In the genomic region with DNA sequence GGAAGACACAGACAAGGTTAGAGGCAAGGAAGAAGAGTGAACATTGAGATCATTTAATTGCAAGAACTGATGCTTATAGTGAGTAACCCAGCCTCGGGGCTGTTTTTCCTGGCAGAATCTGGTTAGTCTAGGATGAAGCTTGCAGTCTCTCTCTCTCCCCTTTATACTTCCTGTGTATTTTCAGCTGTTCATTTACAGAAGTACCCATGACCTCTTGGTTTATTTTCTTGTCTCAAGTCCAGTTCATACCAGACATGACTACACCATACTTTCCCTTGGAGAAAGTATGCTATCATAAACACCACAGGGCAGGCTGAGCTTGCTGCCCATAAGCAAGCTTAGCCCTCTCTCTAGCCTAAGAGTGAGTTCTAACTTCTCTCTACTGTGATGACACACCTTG, we compare ENCODE assay signal across 13 mouse cellular contexts. TPM values are rescaled to one million over a fixed set of nuclear protein-coding genes. Genes with fewer than 3 reads are reported as not detected.
DNase-seq lines count a peak whose midpoint lies in the region; ATAC-seq and TF ChIP-seq lines count a peak whose summit lies in the region.
"Had no signal": no experiment of that assay in that cellular context is flagged by ENCODE, and none has a peak within 500 bp of the region (broad histone marks: within the 10 kb centered on the region; RNA-seq: fewer than 3 reads in every experiment).

No protein-coding gene starts in this region.

- TF ChIP-seq POLR2A in thymus, adult 2 months (IDR thresholded peaks at IDR 0.05; ENCODE audit: control insufficient read depth, extremely low read depth, insufficient read depth, low read length, poor library complexity): no peak

- no peaks in the 10 kb centered on the region for H3K27me3 ChIP-seq in lung, embryonic 14.5 days (ENCODE audit: insufficient read depth, low read length)
- H3K27me3 ChIP-seq in limb, embryonic 15.5 days: no peaks in the 10 kb centered on the region
- no peaks in the 10 kb centered on the region for H3K27me3 ChIP-seq in thymus, adult 2 months (ENCODE audit: control insufficient read depth, insufficient read depth, low read length)
- H3K27me3 ChIP-seq: forebrain, embryonic 12.5 days; limb, embryonic 13.5 days; megakaryocyte, embryonic 14.5 days had no signal

- H3K4me3 ChIP-seq in lung, embryonic 14.5 days (ENCODE audit: low read depth, low read length): no peak overlapping the region
- no peak overlapping the region for H3K4me3 ChIP-seq in limb, embryonic 15.5 days
- no peak overlapping the region for H3K4me3 ChIP-seq in thymus, adult 2 months (ENCODE audit: control insufficient read depth, insufficient read depth, low read length)
- H3K4me3 ChIP-seq: forebrain, embryonic 12.5 days; limb, embryonic 13.5 days; megakaryocyte, embryonic 14.5 days had no signal

- no peak overlapping the region for H3K9ac ChIP-seq in lung, embryonic 14.5 days
- no peak overlapping the region for H3K9ac ChIP-seq in limb, embryonic 15.5 days
- H3K9ac ChIP-seq: forebrain, embryonic 12.5 days; limb, embryonic 13.5 days had no signal

- H3K36me3 ChIP-seq in lung, embryonic 14.5 days (ENCODE audit: insufficient read depth): no peaks in the 10 kb centered on the region
- H3K36me3 ChIP-seq in limb, embryonic 15.5 days: no peaks in the 10 kb centered on the region
- no peaks in the 10 kb centered on the region for H3K36me3 ChIP-seq in thymus, adult 2 months (ENCODE audit: control insufficient read depth, insufficient read depth, low read length)
- H3K36me3 ChIP-seq: forebrain, embryonic 12.5 days; limb, embryonic 13.5 days had no signal

- TF ChIP-seq CTCF in lung, embryonic 14.5 days (IDR thresholded peaks at IDR 0.05; ENCODE audit: low read depth): no peak
- TF ChIP-seq CTCF in thymus, adult 2 months (IDR thresholded peaks at IDR 0.05; ENCODE audit: borderline replicate concordance, control insufficient read depth, extremely low read depth, insufficient read depth, low read length, poor library complexity): no peak

- H3K4me2 ChIP-seq in lung, embryonic 14.5 days: no peak overlapping the region
- H3K4me2 ChIP-seq in limb, embryonic 15.5 days: no peak overlapping the region
- H3K4me2 ChIP-seq: forebrain, embryonic 12.5 days; limb, embryonic 13.5 days had no signal

- 27% methylated on average over 1 of the region's 1 CpGs for WGBS in lung, embryonic 14.5 days
- WGBS in limb, embryonic 15.5 days: 45% methylated on average over 1 of the region's 1 CpGs
- WGBS in thymus, adult 2 months: 83% methylated on average over 1 of the region's 1 CpGs

- DNase-seq in embryo, embryonic 10.5 days (ENCODE audit: low spot score): peak; percentile 10
- no peak for DNase-seq in embryo, embryonic 10 days (ENCODE audit: low spot score)
- peak; percentile 37 for DNase-seq in lung, embryonic 14.5 days
- no peak for DNase-seq in lung, postnatal 36 days
- peak; percentile 8 for DNase-seq in fat pad, adult 2 months (ENCODE audit: extremely low read depth, low read depth, low spot score)
- no peak for DNase-seq in spleen, postnatal 4 days (ENCODE audit: low spot score in 2 of 2)
- no peak for DNase-seq in thymus, adult 2 months
- DNase-seq: cerebellum, adult 11-12 months; heart, postnatal 4 days had no signal

- no peaks in the 10 kb centered on the region for H3K9me3 ChIP-seq in lung, embryonic 14.5 days (ENCODE audit: low read depth, low read length)
- H3K9me3 ChIP-seq in limb, embryonic 15.5 days: no peaks in the 10 kb centered on the region
- H3K9me3 ChIP-seq: forebrain, embryonic 12.5 days; limb, embryonic 13.5 days had no signal

- H3K27ac ChIP-seq in lung, embryonic 14.5 days (ENCODE audit: low read depth): peak overlapping the region; percentile 37; the same call in 1 of the 2 replicates
- peak overlapping the region; percentile 63 for H3K27ac ChIP-seq in limb, embryonic 15.5 days
- no peak overlapping the region for H3K27ac ChIP-seq in thymus, adult 2 months (ENCODE audit: control insufficient read depth, insufficient read depth, low read length)
- H3K27ac ChIP-seq: forebrain, embryonic 12.5 days had no signal

- H3K4me1 ChIP-seq in lung, embryonic 14.5 days (ENCODE audit: insufficient read depth): no peaks in the 10 kb centered on the region
- H3K4me1 ChIP-seq in limb, embryonic 15.5 days: peaks cover 2% of the 10 kb centered on the region; the same call in 1 of the 2 replicates
- no peaks in the 10 kb centered on the region for H3K4me1 ChIP-seq in thymus, adult 2 months (replicated peaks; ENCODE audit: control insufficient read depth, insufficient read depth, low read length)
- H3K4me1 ChIP-seq: forebrain, embryonic 12.5 days; limb, embryonic 13.5 days; megakaryocyte, embryonic 14.5 days had no signal

- peak; percentile 62; the same call in 1 of the 2 replicates for ATAC-seq in lung, embryonic 14.5 days (ENCODE audit: insufficient read depth)
- ATAC-seq in limb, embryonic 15.5 days (ENCODE audit: insufficient number of reproducible peaks, low FRiP score, low TSS enrichment, low read depth): peak; percentile 76

RNA-seq across cellular contexts. Expression of a gene that starts 39.5 kb away (rescaled TPM):
- polyA plus RNA-seq in lung, embryonic 14.5 days (2014; fragmentation: Nextera tagmentation; extraction: Ambion mirVana): 13.4 and 13.6 TPM in 2 replicates
- 14.4 and 14.8 TPM in 2 replicates for polyA plus RNA-seq in limb, embryonic 15.5 days (2015; fragmentation: Nextera tagmentation; extraction: Ambion mirVana)
- 2.5 and 2.6 TPM in 2 replicates for polyA plus RNA-seq in thymus, adult 2 months (2012; rRNA removed)

Comparison
In these comparisons a context has a peak if more than half of its experiments do, and no peak if none do; other contexts are left out.
1. DNase-seq: peak in embryo, embryonic 10.5 days (single experiment), lung, embryonic 14.5 days (single experiment) and fat pad, adult 2 months (single experiment); none in embryo, embryonic 10 days (single experiment), lung, postnatal 36 days (single experiment), spleen, postnatal 4 days (0 of 2) and thymus, adult 2 months (single experiment).